Mouse (Mus musculus) neural tube, embryonic 15.5 days (tissue): ENCODE results near the gene G6pc. TPM values are rescaled to one million over a fixed set of nuclear protein-coding genes. Genes with fewer than 3 reads are reported as not detected.

Experiments
- ATAC-seq: fragments of 200-750 bp; cut with Nextera tagmentation; 2 replicates; pipeline ENCODE4 v1.8.0; 2017; ENCODE audit warnings: mild to moderate bottlenecking, moderate TSS enrichment, moderate library complexity; ENCODE audit not compliant: low FRiP score
- H3K27ac ChIP-seq: fragments of 300-500 bp; sonication (generic); replicated peaks from 2 replicates; pipeline ENCODE4 v1.5.1; 2015; ENCODE audit warnings: mild to moderate bottlenecking, inconsistent platforms
- H3K27me3 ChIP-seq: fragments of 300-500 bp; sonication (generic); replicated peaks from 2 replicates; pipeline ENCODE4 v1.6.1; 2015; ENCODE audit warnings: inconsistent platforms
- H3K36me3 ChIP-seq: fragments of 300-500 bp; sonication (generic); 2 replicates; pipeline ENCODE4 v1.6.1; 2015; ENCODE audit warnings: inconsistent platforms
- H3K4me1 ChIP-seq: fragments of 300-500 bp; sonication (generic); 2 replicates; pipeline ENCODE4 v1.6.1; 2015; ENCODE audit warnings: inconsistent platforms
- H3K4me2 ChIP-seq: fragments of 300-500 bp; sonication (generic); 2 replicates; pipeline ENCODE4 v1.6.1; 2015; ENCODE audit warnings: inconsistent platforms, mild to moderate bottlenecking, moderate library complexity
- H3K4me3 ChIP-seq: fragments of 300-500 bp; sonication (generic); replicated peaks from 2 replicates; pipeline ENCODE4 v1.5.1; 2015; ENCODE audit warnings: mild to moderate bottlenecking, inconsistent platforms
- H3K9ac ChIP-seq: fragments of 300-500 bp; sonication (generic); replicated peaks from 2 replicates; pipeline ENCODE4 v1.6.1; 2015; ENCODE audit warnings: mild to moderate bottlenecking, inconsistent platforms
- H3K9me3 ChIP-seq: fragments of 300-500 bp; sonication (generic); replicated peaks from 2 replicates; pipeline ENCODE4 v1.6.1; 2016; ENCODE audit warnings: inconsistent platforms
- WGBS: fragments of 180-500 bp; shearing (Covaris S2); methylation state at CpG from one replicate; pipeline ENCODE4 v1.1.7; 2015; ENCODE audit warnings: mixed read lengths; 5-methylcytosine and 5-hydroxymethylcytosine counted together
- microRNA-seq: library from miRNA; unstranded; fragments of <30 nt; microRNA quantifications from one replicate; pipeline ENCODE4, GENCODE M21; 2017
- polyA plus RNA-seq: library from polyadenylated mRNA; unstranded; fragments of >200 nt; fragmentation: Nextera tagmentation; extraction: Ambion mirVana; gene quantifications from 2 replicates; pipeline ENCODE4 v1.2.1, GENCODE M21; 2015

Gene G6pc
- polyA plus RNA-seq, 1 experiment from 2014 or later = not detected

GRCm38 (mm10) chr11:101418991-101419390 is 51.6 kb downstream of the G6pc start:
- ATAC-seq = no peak
- Histone ChIP-seq H3K27ac (no peak overlapping the region), H3K4me1 (peaks cover 14% of the 10 kb centered on the region), H3K36me3 (no peaks in the 10 kb centered on the region), H3K4me3 (no peak overlapping the region), H3K27me3 (no peaks in the 10 kb centered on the region), H3K9me3 (no peaks in the 10 kb centered on the region), H3K9ac (no peak overlapping the region), H3K4me2 (no peak overlapping the region)
- 66% methylated on average over 6 of the region's 6 CpGs for WGBS

DNA sequence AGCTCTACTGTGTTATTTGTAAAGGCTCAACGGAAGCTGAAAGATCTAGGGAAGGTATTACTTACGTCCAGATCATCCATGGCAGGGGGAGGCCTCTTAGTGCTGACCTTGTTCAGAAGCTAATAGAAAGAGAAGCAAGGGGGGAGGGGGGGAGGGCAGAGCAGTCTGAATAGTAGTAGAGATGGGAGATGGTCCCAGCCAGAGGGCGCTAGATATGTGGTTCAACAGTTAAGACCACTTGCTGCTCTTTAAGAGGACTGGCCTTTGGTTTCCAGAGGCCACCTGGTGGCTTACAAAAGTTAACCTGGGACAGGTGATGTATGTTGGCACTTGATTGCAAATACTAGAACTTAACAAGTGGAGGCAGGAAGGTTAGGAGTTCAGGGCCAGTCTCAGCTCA is 52.2 kb downstream of the G6pc start:
- Histone ChIP-seq H3K27ac (no peak overlapping the region), H3K9ac (no peak overlapping the region), H3K4me3 (no peak overlapping the region), H3K4me2 (no peak overlapping the region), H3K36me3 (no peaks in the 10 kb centered on the region), H3K4me1 (peaks cover 21% of the 10 kb centered on the region), H3K27me3 (no peaks in the 10 kb centered on the region), H3K9me3 (no peaks in the 10 kb centered on the region)
- ATAC-seq = no peak
- 34% methylated on average over 3 of the region's 3 CpGs for WGBS

DNA sequence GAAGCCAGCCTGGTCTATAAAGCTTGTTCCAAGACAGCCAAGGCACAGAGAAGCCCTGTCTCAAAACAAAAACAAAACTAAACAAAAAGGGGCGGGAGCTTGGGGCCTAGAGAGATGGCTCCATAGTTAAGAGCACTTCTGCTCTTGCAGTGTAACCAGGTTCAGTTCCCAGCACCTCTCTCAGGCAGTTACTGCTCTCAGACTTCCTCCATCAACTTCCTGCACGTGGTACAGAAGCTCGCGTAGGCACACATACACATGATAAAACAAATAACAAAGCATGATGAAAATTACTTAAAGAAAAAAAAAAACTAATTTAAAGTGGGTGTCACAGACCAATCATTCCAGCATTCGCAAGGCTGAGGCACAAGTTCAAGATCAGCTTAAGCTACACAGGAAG is 52.8 kb downstream of the G6pc start:
- H3K4me3 ChIP-seq = no peak overlapping the region
- 92% methylated on average over 5 of the region's 5 CpGs for WGBS
- H3K9me3 ChIP-seq = no peaks in the 10 kb centered on the region
- H3K36me3 ChIP-seq = no peaks in the 10 kb centered on the region
- no peak overlapping the region for H3K4me2 ChIP-seq
- H3K27me3 ChIP-seq = no peaks in the 10 kb centered on the region
- H3K4me1 ChIP-seq = peaks cover 22% of the 10 kb centered on the region
- no peak overlapping the region for H3K9ac ChIP-seq
- no peak for ATAC-seq
- no peak overlapping the region for H3K27ac ChIP-seq

GRCm38 (mm10) chr11:101424105-101424851 is 56.9 kb downstream of the G6pc start, which contains the start of gene Gm27029:
Gene Gm27029 (minus strand): TSS chr11:101424796.
- Histone ChIP-seq H3K9ac (peak within 1 kb of the TSS; percentile 71), H3K27ac (peak within 1 kb of the TSS; percentile 93), H3K4me2 (peak within 1 kb of the TSS; percentile 83), H3K36me3 (peaks cover 3% of the 10 kb centered on the region), H3K27me3 (no peaks in the 10 kb centered on the region), H3K4me1 (peaks cover 31% of the 10 kb centered on the region), H3K4me3 (peak within 1 kb of the TSS; percentile 72), H3K9me3 (no peaks in the 10 kb centered on the region)
- ATAC-seq = peak; percentile 53
- 8% methylated on average over 23 of the region's 23 CpGs for WGBS

DNA sequence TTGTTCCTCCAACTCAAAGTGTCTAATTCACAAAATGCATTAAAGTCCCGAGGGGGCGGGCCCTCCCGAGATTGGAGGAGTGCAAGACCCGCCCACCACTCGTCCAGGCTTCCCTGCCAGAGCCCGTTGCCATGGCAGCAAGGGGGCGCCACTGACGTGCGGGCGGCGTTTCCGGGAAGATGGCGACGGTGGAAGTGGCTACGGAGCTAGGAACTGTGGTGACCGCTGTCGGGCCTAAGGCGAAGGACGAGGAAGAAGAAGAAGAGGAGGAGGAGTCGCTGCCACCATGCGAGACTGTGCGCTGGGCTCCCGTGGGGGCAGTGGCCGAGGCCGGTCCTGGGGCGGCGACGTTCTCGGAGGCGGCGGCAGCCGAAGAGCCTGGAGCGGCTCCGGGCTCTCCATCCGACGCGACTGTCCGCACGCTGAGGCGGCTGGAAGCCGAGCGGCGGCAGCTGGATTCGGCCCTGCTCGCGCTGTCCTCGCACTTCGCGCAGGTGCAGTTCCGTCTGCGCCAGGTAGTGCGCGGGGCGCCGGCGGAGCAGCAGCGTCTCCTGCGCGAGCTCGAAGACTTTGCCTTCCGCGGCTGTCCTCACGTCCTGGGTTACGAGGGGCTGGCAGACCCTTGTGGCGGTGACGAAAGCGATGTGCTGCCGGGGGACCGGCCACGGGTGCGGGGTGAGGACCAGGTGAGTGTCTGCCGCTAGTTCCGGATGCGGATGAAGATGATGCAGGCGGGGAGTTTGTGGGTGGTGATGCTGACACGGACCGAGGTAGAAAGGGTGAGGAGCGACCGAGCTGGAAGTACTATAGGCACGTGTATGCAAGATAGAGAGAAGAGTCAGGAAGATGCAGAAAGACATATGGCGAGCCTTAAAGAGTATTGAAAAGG is 57.8 kb downstream of the G6pc start, which contains the start of the genes Rundc1 and Ptges3l:
TSS of gene Rundc1 (plus strand) at position 161 of the 889 bp plus-strand sequence.
TSS of gene Ptges3l (minus strand) at position 409 of the 889 bp plus-strand sequence.
- Histone ChIP-seq H3K9ac (peak within 1 kb of the TSS; percentile 71), H3K4me1 (peaks cover 31% of the 10 kb centered on the region), H3K27ac (peak within 1 kb of the TSS; percentile 93), H3K9me3 (no peaks in the 10 kb centered on the region), H3K36me3 (peaks cover 11% of the 10 kb centered on the region), H3K4me2 (peak within 1 kb of the TSS; percentile 83), H3K4me3 (peak within 1 kb of the TSS; percentile 72), H3K27me3 (no peaks in the 10 kb centered on the region)
- peak; percentile 94 for ATAC-seq
- under 1% methylated on average over 80 of the region's 81 CpGs for WGBS

DNA sequence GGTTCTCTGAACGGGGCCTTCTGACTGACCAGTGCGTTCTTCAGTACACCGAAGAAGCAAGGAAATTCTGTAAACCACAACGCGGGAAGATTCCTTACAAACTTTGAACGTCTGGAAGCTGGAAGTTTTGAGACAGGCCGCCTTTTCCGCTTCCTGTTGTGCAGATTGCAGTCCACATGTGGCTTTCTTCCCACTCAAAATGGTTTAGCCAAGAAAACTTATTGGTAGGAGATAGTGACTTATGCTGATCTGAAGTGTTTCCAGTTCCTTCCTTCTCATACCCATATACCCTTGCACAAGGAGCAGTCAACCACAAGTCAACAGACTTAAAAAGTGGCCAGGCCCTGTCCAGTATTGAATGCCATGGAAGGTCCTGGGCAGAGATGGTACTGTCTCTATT is 58.8 kb downstream of the G6pc start:
- H3K27ac ChIP-seq = no peak overlapping the region
- WGBS = 73% methylated on average over 8 of the region's 8 CpGs
- H3K4me2 ChIP-seq = peak overlapping the region; percentile 83
- peak overlapping the region; percentile 71 for H3K9ac ChIP-seq
- H3K27me3 ChIP-seq = no peaks in the 10 kb centered on the region
- H3K9me3 ChIP-seq = no peaks in the 10 kb centered on the region
- H3K4me1 ChIP-seq = peaks cover 31% of the 10 kb centered on the region
- H3K36me3 ChIP-seq = peaks cover 21% of the 10 kb centered on the region
- H3K4me3 ChIP-seq = peak overlapping the region; percentile 72
- ATAC-seq = no peak

Small RNA genes lying within 50 kb of the gene (microRNA-seq; reads per million reads assigned to microRNA genes)
- gene Gm25593 (not detected), gene Mir6929 (not detected)

Other genes starting within 250 kb of the G6pc start
- 23.5 and 26.0 TPM in 2 replicates for gene Retreg3, start 247.7 kb upstream of the G6pc start, polyA plus RNA-seq
- 68.4 and 73.7 TPM in 2 replicates for gene Tubg1, start 247.6 kb upstream of the G6pc start, polyA plus RNA-seq
- gene Tubg2, start 211.7 kb upstream of the G6pc start, polyA plus RNA-seq = 49.9 and 60.7 TPM in 2 replicates
- gene Cntnap1, start 197.0 kb upstream of the G6pc start, polyA plus RNA-seq = 11.2 and 12.3 TPM in 2 replicates
- gene Plekhh3, start 196.2 kb upstream of the G6pc start, polyA plus RNA-seq = 9.2 and 9.5 TPM in 2 replicates
- 0.51 and 0.70 TPM in 2 replicates for gene Ccr10, start 192.1 kb upstream of the G6pc start, polyA plus RNA-seq
- 25.4 and 26.1 TPM in 2 replicates for gene Ezh1, start 141.1 kb upstream of the G6pc start, polyA plus RNA-seq
- 105 and 107 TPM in 2 replicates for gene Ramp2, start 121.5 kb upstream of the G6pc start, polyA plus RNA-seq
- gene Vps25, start 113.9 kb upstream of the G6pc start, polyA plus RNA-seq = 123 and 128 TPM in 2 replicates
- 5.1 and 7.0 TPM in 2 replicates for gene Wnk4, start 107.0 kb upstream of the G6pc start, polyA plus RNA-seq
- 0.77 and 0.80 TPM in 2 replicates for gene Cntd1, start 88.5 kb upstream of the G6pc start, polyA plus RNA-seq
- 213 and 237 TPM in 2 replicates for gene Coa3, start 88.4 kb upstream of the G6pc start, polyA plus RNA-seq
- gene Becn1, start 65.3 kb upstream of the G6pc start, polyA plus RNA-seq = 172 and 175 TPM in 2 replicates
- 108 and 123 TPM in 2 replicates for gene Psme3, start 51.3 kb upstream of the G6pc start, polyA plus RNA-seq
- gene Aoc2, start 42.5 kb upstream of the G6pc start, polyA plus RNA-seq = 1.5 and 1.7 TPM in 2 replicates
- 0.20 and 0.38 TPM in 2 replicates for gene Aoc3, start 37.0 kb upstream of the G6pc start, polyA plus RNA-seq
- gene Aarsd1, start 50.1 kb downstream of the G6pc start, polyA plus RNA-seq = 88.1 and 94.0 TPM in 2 replicates
- 7.7 and 10.6 TPM in 2 replicates for gene Gm27029, start 57.2 kb downstream of the G6pc start, polyA plus RNA-seq
- gene Rundc1, start 57.5 kb downstream of the G6pc start, polyA plus RNA-seq = 28.7 and 29.0 TPM in 2 replicates
- 4.3 and 4.5 TPM in 2 replicates for gene Ptges3l, start 57.8 kb downstream of the G6pc start, polyA plus RNA-seq
- gene Rpl27, start 74.7 kb downstream of the G6pc start, polyA plus RNA-seq = 245 and 254 TPM in 2 replicates
- gene Ifi35, start 80.8 kb downstream of the G6pc start, polyA plus RNA-seq = 3.9 and 17.0 TPM in 2 replicates
- gene Rnd2, start 97.4 kb downstream of the G6pc start, polyA plus RNA-seq = 63.6 and 71.7 TPM in 2 replicates
- gene Vat1, start 98.7 kb downstream of the G6pc start, polyA plus RNA-seq = 95.4 and 105 TPM in 2 replicates
- 1.4 and 4.1 TPM in 2 replicates for gene Brca1, start 184.4 kb downstream of the G6pc start, polyA plus RNA-seq
- gene Nbr1, start 184.6 kb downstream of the G6pc start, polyA plus RNA-seq = 78.7 and 80.3 TPM in 2 replicates
- gene Tmem106a, start 214.7 kb downstream of the G6pc start, polyA plus RNA-seq = 4.4 and 5.9 TPM in 2 replicates
- gene Gm11634, start 231.7 kb downstream of the G6pc start, polyA plus RNA-seq = not detected in 2 replicates